Mouse (Mus musculus): Measurements from ENCODE around the gene Klf7.

DNA sequence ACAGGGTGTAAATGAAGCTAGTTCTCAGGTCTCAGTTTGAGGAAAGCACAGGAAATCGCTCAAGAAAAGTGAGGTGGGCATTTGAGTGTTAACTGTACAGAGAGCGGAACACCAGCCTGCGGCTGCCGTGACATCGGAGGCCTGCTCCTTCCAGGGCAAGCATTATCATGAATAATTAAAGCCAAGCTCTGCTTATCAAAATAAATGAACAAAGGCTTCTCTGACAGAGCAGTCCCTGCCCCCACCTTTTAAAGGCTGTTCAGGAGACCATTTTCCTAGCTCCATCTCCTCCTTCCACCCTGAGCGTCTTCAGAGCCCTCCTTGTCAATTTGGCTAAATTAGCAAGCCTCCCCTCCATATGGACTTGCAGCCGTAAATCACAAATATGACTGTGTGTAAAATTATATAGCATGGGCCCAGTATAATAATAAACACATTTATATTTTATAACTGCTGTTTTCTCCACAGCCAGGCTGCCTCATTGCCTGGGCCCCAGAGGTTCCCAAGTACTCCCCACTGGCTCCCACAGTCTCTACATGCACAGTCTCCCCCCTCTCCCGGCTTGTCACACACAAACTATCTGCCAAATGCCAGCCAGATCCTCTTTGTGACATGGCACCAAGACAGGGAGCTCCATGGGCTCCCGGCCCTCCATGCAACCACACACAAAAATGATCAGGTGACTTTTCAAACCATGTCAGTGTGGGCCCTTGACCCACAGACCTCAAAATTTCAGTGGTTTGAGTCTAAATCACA, 61.2 kb downstream of the Klf7 start:
- TF ChIP-seq CTCF (IDR thresholded peaks at IDR 0.05; ENCODE audit: control insufficient read depth, insufficient read depth, low read length) = no peak
- no peak for TF ChIP-seq POLR2A (IDR thresholded peaks at IDR 0.05; ENCODE audit: borderline replicate concordance, control insufficient read depth, low read depth, low read length)

Measured in bone marrow, adult 2 months (tissue).